Mouse (Mus musculus): ENCODE measurements around the gene Cldn14. TPM values are rescaled to one million over a fixed set of nuclear protein-coding genes. Genes with fewer than 3 reads are reported as not detected.

Gene Cldn14
- polyA plus RNA-seq, 1 experiment from 2014 or later = not detected

DNA sequence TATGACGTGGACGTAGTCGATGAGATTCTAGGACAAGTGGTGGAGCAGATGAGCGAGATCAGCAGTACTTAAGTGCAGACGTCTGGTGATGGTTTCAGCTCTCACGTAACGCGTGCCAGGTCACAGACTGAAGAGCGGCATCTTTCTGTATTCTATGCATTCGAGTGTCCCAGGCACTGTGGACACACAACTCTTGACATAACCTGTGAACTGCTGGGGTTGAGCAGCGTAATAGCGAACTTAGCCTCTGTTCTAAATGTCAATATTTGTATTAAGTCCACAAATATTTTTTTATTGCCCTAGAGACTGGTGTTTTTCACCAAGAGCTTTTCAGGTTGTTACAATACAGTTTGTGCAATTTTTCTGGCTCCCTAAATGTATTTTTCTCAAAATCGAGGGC is 133.8 kb downstream of the Cldn14 start:
- ATAC-seq (ENCODE audit: low read depth) = no peak
- no peak overlapping the region for H3K4me2 ChIP-seq (ENCODE audit: low read depth, low read length)
- no peaks in the 10 kb centered on the region for H3K27me3 ChIP-seq (ENCODE audit: control insufficient read depth, insufficient read depth, low read depth, low read length)
- WGBS = 73% methylated on average over 13 of the region's 13 CpGs
- H3K4me3 ChIP-seq (ENCODE audit: low read length) = no peak overlapping the region
- H3K4me1 ChIP-seq (replicated peaks; ENCODE audit: control insufficient read depth, insufficient read depth, low read length) = no peaks in the 10 kb centered on the region
- H3K27ac ChIP-seq (ENCODE audit: low read length) = no peak overlapping the region
- no peak overlapping the region for H3K9ac ChIP-seq (ENCODE audit: low read length)
- peaks cover 53% of the 10 kb centered on the region for H3K36me3 ChIP-seq (ENCODE audit: control insufficient read depth, insufficient read depth, low read length)
- H3K9me3 ChIP-seq (ENCODE audit: control insufficient read depth, low read length) = no peaks in the 10 kb centered on the region

Other genes starting within 250 kb of the Cldn14 start
- gene Morc3, start 176.7 kb downstream of the Cldn14 start, polyA plus RNA-seq (2015; fragmentation: Nextera tagmentation; extraction: Ambion mirVana) = 34.8 and 35.5 TPM in 2 replicates
- gene Chaf1b, start 124.9 kb downstream of the Cldn14 start, polyA plus RNA-seq (2015; fragmentation: Nextera tagmentation; extraction: Ambion mirVana) = 59.1 and 68.1 TPM in 2 replicates
- 0.11 and 0.13 TPM in 2 replicates for gene Sim2, start 76.1 kb upstream of the Cldn14 start, polyA plus RNA-seq (2015; fragmentation: Nextera tagmentation; extraction: Ambion mirVana)